Mouse (Mus musculus): Measurements from ENCODE around the gene Arhgef17.

Arhgef17 gene

GRCm38 (mm10) chr7:100931926-100932480, at the start of gene Arhgef17:
TSS of gene Arhgef17 (minus strand) at chr7:100932107.
- DNase-seq (ENCODE audit: low spot score): peak; percentile 94

DNA sequence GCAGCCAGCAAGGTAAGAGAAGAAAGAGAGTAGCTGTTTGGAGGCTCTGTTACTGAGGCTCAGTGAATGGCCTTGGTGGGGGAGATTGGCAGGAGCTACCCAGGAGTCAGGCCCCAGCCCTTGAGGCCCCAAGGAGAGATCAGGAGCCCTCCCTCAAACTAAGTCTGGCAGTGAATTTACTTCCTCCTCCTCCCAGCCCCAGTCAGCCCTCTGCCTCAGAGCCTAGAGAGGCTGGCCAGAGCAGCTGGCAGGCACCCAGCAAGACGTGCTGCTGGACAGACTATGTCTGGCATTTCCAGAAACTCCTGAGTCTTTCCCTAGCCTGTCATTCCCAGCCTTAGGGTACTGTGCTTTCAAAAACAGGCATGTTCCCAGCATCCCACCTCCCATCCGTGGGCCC, 47.3 kb upstream of the Arhgef17 start:
- DNase-seq (ENCODE audit: low spot score): peak; percentile 37

GRCm38 (mm10) chr7:100978171-100978570, 46.3 kb upstream of the Arhgef17 start:
- DNase-seq (ENCODE audit: low spot score): no peak

- no peak for DNase-seq (ENCODE audit: low spot score)
Observed at GRCm38 (mm10) chr7:100974135-100974903, 42.4 kb upstream of the Arhgef17 start, which contains the start of gene P2ry6. TSS of gene P2ry6 (minus strand) at chr7:100974649.

GRCm38 (mm10) chr7:100972875-100973274, 41.0 kb upstream of the Arhgef17 start:
- DNase-seq (ENCODE audit: low spot score): no peak

DNA sequence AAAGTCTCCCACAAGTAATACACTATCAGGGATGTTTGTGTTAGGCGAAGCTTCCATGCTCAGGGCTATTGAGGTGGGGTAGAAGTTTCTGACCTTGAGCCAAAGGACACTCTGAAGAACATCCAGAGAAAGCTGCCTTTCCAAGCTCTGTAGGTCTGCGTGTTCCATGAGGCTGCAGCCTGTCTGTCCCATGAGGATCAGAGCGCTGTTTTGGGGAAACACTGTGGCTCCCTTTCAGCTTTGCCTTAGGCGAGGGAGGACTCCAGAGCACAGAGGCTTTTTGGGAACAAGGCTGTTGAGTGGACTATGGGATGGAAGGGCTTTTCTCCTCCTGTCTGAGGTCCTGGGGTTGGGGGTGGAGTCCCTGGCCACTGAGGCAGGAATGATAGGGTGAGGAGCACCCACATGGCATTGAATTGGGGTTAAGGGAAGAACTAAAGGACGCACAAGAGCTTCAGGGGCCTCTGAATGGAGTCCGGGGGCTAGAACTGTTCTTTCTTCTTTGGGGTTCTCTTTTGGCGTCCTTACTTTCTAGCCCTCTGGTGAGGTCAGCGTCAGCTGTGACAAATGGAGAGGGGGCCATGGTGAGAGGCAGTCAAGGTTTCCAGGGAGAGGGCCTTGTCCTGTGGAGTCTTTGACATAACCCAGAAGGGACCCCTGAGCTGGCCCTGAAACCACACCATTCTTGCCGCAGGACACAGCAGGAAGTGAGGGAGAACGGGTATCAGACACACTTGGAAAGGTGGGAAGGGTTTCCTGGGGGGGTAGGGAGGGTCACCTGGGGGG, 37.2 kb upstream of the Arhgef17 start:
- DNase-seq (ENCODE audit: low spot score): no peak

- peak; percentile 52 for DNase-seq (ENCODE audit: low spot score)
Observed at GRCm38 (mm10) chr7:100968376-100968775, 36.5 kb upstream of the Arhgef17 start.

DNA sequence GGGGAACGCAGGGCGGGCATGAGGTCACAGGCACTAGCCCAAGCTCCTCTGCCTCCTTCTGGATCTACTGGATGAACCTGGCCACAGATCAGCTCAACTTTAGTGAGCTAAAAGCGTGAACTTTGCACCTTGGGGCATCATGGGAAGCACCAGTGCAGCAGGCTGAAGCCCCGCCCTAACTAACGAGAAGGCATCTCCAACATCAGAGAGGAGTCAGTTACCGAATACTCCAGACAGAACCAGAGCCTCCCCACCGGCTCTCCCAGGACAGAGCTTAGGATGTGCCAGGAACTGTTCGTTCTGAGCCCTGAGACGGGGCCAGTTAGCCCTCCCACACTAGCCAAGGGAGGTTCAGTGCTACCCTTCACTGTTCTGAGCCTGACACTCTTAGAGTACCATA, 35.9 kb upstream of the Arhgef17 start:
- peak; percentile 55 for DNase-seq (ENCODE audit: low spot score)

- DNase-seq (ENCODE audit: low spot score): no peak
Observed at GRCm38 (mm10) chr7:100966014-100966413, 34.1 kb upstream of the Arhgef17 start.

DNA sequence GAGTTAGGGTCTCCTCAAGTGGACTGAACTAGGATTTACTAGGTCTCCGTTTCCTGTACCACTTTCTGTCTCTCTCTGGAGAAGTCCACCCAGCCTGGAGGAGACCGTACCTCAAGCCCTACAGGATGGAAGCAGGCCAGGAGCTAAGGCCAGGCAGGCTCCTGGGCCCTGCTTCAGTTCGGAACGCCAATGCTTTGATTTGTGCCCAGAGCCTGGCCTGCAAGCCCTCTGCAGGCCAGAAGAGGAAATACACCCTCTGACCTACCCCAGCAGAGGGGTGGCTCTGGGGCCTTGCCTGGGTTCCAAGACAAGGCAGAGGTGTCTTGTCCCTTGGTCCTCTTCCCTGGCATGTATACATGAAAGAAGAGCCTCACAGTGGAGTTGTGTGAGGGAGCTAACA, 33.2 kb upstream of the Arhgef17 start:
- DNase-seq (ENCODE audit: low spot score): no peak

GRCm38 (mm10) chr7:100964242-100964641, 32.3 kb upstream of the Arhgef17 start:
- no peak for DNase-seq (ENCODE audit: low spot score)

- DNase-seq (ENCODE audit: low spot score): no peak
Observed at GRCm38 (mm10) chr7:100963381-100963780, 31.5 kb upstream of the Arhgef17 start.

- no peak for DNase-seq (ENCODE audit: low spot score)
Observed at GRCm38 (mm10) chr7:100961146-100961545, 29.2 kb upstream of the Arhgef17 start.

DNA sequence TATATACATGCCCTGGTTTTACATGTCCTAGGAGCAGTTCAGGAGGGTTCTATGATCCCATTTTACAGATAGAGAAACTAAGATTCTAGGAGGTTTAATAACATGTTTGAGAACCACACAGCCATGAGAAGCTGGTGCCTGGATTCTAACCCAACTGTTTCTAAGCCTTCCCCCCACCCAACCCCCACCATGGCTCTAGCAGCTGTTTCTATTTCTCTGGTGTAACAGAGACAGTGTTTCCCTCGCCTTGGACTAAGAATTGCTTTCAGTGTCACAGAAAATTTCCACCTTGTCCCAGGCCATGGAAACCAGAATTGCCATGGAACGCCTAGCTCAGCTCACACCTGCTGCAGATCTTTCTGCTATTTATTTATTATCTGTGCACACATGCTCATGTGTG, 28.6 kb upstream of the Arhgef17 start:
- no peak for DNase-seq (ENCODE audit: low spot score)

- no peak for DNase-seq (ENCODE audit: low spot score)
Observed at GRCm38 (mm10) chr7:100958426-100958825, 26.5 kb upstream of the Arhgef17 start.

DNA sequence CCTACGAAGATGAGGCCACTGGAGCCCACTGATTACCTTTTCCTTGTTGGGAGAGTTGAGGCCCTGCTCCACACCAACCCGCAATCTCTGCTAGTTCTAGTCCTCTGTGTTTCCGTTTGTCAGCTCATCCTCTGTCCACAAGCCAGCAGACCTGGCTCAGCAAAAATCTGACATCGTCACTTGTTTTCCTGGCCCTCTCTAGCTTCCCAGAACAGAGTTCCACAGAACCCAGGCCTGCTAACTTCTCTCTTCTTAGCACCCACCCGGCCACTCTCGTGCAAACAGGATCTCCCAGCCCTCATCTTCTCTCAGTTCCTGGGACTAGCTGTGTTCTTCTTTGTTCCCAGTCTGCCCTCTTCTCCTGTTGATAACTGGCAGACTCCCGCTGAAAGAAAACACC, 20.8 kb upstream of the Arhgef17 start:
- no peak for DNase-seq (ENCODE audit: low spot score)

DNA sequence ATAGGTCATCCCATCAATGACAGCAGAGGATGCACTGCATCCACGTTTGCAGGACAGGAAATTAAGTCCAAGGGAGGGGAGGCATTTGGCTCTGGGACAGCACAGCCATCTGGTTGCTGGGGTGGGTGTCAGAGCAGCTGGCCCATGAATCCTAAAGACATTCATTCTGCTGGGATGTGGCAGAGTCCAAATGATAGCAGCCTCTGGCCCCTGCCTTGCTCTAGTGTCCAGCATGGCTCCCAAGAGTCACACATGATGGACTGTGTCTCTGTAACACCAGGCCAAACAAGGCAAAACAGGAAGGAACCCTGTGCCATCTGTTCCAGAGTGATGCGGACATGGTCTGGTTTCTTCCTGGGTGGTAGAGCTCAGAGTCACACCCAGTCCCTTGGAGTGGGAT, 20.0 kb upstream of the Arhgef17 start:
- no peak for DNase-seq (ENCODE audit: low spot score)

DNA sequence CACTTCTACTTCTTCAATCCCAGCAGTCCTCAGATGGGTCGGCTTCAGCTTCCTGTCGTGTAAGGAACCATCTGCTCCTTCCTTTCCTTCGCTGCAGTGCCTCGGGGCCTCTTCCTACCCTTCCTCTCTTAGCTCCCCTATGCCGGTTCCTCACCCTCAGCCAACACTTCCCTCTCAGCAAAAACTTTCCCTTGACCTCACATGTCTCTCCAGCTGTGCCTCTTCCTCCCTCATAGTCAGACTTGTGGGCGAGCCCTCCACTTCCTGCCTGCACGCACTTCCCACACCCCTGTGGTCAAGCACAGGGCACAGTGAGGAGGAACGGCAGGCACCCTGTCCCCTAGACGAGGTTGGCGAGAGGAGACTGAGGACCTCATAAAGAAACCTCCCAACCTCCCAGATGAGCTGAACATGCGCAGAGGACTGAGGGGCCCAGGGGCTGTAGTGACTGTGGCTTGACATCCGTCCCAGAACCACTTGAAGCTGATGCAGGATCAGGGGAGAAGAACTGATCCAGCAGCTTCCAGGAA, 18.6 kb upstream of the Arhgef17 start:
- no peak for DNase-seq (ENCODE audit: low spot score)

- DNase-seq (ENCODE audit: low spot score): no peak
Observed at GRCm38 (mm10) chr7:100950031-100950430, 18.1 kb upstream of the Arhgef17 start.

- DNase-seq (ENCODE audit: low spot score): no peak
Observed at GRCm38 (mm10) chr7:100944738-100945137, 12.8 kb upstream of the Arhgef17 start.

- DNase-seq (ENCODE audit: low spot score): no peak
Observed at GRCm38 (mm10) chr7:100944306-100944705, 12.4 kb upstream of the Arhgef17 start.

- DNase-seq (ENCODE audit: low spot score): peak; percentile 49
Observed at GRCm38 (mm10) chr7:100942789-100943615, 11.1 kb upstream of the Arhgef17 start.
